Mouse (Mus musculus) retina, postnatal 1 day (tissue): ENCODE data around the gene Krt78.
"Not testable (repeated sequence)": the region's sequence is repeated elsewhere in the genome, so short reads cannot be mapped to it uniquely, and the experiment has no call there.

Experiments
- DNase-seq: peaks from one replicate; pipeline ENCODE4 v3.0.0-alpha.2; 2012

Gene Krt78

GRCm38 (mm10) chr15:101954187-101954586, at the start of gene Krt78:
Gene Krt78 (minus strand): TSS chr15:101954287.
- no peak for DNase-seq

DNA sequence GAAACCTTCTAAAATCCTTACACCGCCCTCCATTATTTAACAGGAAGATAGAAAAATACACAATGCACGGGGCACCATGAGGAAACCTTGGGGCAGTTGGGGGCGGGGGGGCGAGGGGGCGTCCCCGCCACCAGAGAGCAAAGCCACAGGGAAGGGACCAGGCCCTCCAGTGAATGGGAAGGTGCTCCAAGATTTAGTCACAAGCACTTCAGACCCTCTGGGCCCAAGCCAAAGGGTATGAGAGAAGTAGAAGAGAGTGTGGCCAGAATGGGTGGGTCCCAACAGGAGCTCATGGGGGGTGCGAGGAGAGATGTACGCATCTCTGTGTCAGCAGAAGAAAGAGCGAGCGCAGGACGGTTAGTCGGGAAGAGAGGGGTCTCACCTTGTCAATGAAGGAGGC, 49.4 kb upstream of the Krt78 start:
- no peak for DNase-seq

- peak; percentile 83 for DNase-seq
Measured at GRCm38 (mm10) chr15:102002646-102003488, 48.8 kb upstream of the Krt78 start.

- no peak for DNase-seq
Measured at GRCm38 (mm10) chr15:101999676-102000335, 45.7 kb upstream of the Krt78 start.

GRCm38 (mm10) chr15:101999156-101999555, 45.1 kb upstream of the Krt78 start:
- no peak for DNase-seq

DNA sequence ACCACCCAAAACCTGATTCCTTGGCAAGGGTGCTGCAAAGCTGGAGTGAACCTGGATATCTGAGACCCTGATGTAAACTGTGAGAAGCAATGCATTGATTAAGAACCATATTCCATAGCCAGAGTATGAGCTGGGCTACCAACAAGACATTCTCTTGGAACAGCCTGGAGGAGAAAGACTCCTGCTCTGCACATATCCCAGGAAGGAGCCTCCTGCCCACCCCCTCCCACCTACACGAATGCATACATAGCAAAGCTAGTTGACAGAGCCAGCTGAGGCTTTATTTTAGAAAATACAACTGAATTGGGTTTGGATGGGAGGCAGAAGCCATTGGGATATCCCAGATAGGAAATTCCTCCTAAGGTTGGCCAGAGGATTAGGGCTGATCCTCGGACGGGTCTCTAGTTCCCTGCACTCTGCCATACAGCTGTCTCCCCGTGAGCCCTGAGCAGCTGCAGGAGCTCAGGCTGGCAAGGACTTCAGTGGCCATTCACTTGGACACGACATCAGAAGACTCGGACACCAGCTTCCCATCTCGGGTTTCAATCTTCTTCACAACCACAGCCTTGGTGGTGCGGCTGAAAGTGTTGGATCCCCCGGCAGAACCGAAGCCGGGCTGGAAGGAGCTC, 42.5 kb upstream of the Krt78 start:
- not testable (repeated sequence) for DNase-seq

DNA sequence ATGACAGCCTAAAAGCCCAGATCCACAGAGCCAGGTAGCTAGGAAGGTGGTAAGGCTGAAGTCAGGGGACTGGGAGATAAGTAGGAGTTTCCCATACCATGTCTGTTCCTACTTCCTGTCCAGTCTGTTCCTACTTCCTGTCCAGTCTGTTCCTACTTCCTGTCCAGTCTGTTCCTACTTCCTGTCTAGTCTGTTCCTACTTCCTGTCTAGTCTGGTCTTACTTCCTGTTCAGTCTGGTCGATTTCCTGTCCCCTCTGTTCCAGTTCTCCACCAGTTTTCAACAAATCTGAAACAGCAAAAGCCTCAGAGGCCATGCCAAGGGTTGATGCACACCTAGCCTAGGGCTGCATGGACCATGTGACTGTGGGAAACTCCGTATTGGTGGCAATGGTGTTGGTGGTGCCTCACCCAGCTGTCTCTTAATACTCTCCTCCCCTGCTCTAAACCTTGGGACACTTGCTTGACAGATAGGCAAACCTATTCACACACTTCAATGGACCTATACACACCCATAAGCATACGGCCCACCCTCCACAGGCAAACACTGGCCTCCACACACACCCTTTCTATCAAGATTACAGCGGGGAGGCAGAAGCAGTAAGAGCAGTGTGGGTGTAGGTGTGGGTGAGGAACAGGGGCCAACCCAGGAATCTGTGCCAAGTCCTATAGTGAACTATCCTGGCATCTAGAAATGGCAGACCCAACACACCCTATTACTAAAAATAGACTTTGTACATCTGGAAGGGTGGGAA, 41.6 kb upstream of the Krt78 start:
- DNase-seq: no peak

DNA sequence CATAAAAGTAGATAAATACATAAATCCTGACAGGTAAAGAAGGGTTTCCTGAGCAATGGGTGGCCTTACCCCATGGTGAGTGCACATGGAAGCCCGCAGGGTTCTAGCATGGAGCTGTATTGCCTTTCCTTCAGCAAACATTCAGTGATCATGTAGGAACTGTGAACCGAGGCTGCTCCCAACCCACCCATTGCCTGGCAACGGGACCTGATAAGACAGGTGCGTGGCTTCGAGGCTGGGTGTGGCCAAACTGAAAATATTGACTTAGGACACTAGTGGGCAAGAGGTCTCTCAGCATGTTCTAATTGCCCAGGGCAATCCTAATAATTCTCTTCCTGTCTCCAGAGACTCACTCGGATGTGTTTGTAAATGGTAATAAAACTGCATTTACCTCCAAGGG, 40.3 kb upstream of the Krt78 start:
- no peak for DNase-seq

- no peak for DNase-seq
Measured at GRCm38 (mm10) chr15:101990946-101991345, 36.9 kb upstream of the Krt78 start.

DNA sequence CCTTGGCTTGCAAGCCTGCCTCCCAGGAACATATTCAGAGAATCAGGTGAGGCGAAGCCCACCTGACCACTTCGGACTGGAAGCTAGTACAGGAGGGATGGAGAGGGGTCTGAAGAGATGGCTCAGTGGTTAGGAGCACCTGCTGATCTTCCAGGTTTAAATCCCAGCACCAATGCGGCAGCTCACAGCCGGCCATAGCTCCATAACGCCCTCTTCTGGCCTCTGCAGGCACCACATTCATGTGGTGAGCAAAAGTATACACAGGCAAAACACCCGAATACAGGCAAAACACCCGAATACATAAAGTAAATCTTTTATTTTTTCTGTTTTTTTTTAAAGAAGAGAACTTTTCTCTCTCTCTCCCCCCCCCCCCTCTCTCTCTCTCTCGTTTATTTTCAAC, 34.6 kb upstream of the Krt78 start:
- no peak for DNase-seq

DNA sequence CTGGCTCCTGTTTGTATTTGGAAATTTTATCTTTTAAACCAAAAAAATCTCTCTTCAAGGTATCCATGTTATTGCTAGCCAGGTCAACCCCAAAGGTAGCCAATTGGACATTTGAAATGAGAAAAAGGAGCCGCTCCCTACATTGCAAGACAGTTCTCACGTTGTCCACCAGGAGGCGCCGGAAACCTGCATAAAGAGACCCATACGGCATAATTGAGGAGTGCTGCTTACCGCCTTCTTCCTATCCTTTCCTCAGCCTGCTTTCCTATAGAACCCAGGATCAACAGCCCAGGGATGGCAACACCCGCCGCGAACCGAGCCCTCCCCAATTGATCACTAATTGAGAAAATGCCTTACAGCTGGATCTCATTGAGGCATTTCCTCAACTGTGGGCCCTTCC, 34.0 kb upstream of the Krt78 start:
- DNase-seq: peak; percentile 85

- no peak for DNase-seq
Measured at GRCm38 (mm10) chr15:101984746-101985145, 30.7 kb upstream of the Krt78 start.

GRCm38 (mm10) chr15:101983949-101984601, 30.0 kb upstream of the Krt78 start:
- DNase-seq: peak; percentile 96

- no peak for DNase-seq
Measured at GRCm38 (mm10) chr15:101983315-101983948, 29.3 kb upstream of the Krt78 start.

DNA sequence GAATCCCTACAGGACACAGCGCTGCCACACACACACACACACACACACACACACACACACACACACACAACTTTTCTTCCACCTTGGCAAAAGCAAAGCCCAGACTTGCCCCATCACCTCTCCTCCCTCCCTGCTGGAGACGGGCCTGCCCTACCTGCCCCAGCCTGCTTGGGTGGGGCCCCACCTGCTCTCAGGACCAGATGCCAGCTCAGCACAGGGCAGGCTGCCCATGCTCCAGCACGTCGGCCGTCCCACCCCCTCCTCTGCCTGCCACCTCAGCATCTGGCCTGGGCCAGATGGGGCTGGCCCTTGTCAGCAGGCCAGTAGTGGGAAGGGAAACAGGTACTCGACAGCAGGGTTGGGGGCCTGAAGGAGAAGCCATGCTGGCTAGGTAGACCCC, 26.8 kb upstream of the Krt78 start:
- DNase-seq: no peak

DNA sequence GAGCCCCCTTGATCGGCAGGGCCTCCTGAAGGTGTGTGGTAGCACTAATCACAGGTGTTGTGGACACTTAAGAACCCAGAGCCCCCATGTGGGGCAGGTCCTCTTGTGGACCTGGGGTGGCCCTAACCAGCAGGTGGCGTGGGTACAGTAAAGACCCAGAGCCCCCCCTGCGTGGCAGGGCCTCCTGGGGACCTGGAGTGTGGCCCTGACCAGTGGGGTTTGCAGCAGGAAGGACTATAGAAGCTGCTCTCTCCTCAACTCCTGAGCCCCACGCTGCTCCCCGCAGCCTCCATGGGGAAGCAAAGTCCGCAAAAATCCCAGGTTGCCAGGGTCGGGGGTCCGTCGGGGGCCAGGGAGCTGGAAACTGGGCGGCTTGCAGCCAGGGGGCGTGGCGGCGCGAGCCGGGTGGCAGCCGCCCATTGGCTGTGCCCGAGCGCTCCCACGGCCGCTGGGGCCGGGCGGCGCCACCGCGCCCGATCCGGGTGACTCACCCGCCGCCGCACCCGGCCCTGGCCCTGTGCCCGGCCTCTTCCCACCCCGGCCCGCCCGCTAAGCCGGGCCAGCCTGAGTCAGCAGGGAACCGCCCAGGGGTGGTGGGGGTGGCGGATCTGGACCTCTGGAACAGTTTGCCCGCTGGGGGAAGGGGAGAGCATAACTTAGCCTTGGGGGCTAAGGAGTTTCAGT, 23.1 kb upstream of the Krt78 start:
- peak; percentile 92 for DNase-seq

GRCm38 (mm10) chr15:101976641-101977040, 22.6 kb upstream of the Krt78 start:
- no peak for DNase-seq

- DNase-seq: no peak
Measured at GRCm38 (mm10) chr15:101976023-101976422, 21.9 kb upstream of the Krt78 start.

DNA sequence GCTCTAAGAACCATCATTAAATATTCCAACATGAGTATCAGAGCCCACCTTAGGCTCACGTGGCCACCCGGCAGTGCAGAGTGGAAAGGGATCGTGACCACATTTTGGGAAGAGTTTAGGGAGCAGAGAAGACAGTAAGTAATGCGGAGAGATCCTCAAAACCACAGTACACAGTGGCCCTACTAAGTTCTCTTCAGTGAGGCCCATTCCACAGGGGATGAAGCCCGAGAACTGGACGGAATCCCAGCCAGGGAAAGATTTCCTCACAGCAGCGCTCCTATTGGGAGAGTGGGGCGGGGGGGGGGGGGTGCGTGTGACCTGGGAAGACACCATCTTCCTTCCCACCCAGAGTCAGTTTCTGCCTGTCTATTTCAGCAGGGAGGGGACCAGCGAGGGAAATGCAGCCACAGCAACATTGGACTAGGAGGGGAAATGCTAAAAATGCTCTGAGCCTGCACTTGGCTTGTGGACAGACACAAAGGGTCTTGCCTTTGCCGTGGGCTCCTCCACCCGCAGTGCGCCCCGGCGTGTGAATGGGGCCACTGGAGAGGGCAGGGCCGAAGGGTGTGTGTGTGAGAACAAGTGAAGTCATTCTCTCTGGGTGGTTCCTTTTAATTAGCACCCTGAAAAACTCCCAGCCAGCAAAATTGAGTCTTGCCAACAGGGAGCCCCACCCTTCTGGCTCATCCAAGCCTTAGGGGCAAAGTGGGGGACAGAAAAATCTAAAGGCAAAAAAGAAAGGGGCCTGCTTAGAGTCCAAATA, 20.2 kb upstream of the Krt78 start:
- DNase-seq: peak; percentile 17

- DNase-seq: peak; percentile 95
Measured at GRCm38 (mm10) chr15:101973414-101974077, 19.5 kb upstream of the Krt78 start.
